Mouse (Mus musculus): ENCODE measurements around the gene Pigu. TPM values are rescaled to one million over a fixed set of nuclear protein-coding genes. Genes with fewer than 3 reads are reported as not detected.

The Pigu gene
- polyA plus RNA-seq, 1 experiment: 43.9 TPM

- Histone ChIP-seq H3K27ac (ENCODE audit: insufficient read depth, low read length) (no peak overlapping the region), H3K4me1 (ENCODE audit: control insufficient read depth, insufficient read depth, low read length) (peaks cover 6% of the 10 kb centered on the region), H3K4me3 (ENCODE audit: insufficient read depth, low read length) (no peak overlapping the region)
- no peak for TF ChIP-seq POLR2A (IDR thresholded peaks at IDR 0.05; ENCODE audit: low read depth, low read length)
- TF ChIP-seq CTCF (IDR thresholded peaks at IDR 0.05; ENCODE audit: borderline replicate concordance, insufficient read depth, low read length): no peak
Measured at GRCm38 (mm10) chr2:155369333-155369883, 12.2 kb upstream of the Pigu start.

- peaks cover 6% of the 10 kb centered on the region for H3K4me1 ChIP-seq (ENCODE audit: control insufficient read depth, insufficient read depth, low read length)
- TF ChIP-seq CTCF (IDR thresholded peaks at IDR 0.05; ENCODE audit: borderline replicate concordance, insufficient read depth, low read length) (no peak), POLR2A (IDR thresholded peaks at IDR 0.05; ENCODE audit: low read depth, low read length) (no peak)
- H3K4me3 ChIP-seq (ENCODE audit: insufficient read depth, low read length): no peak overlapping the region
- no peak overlapping the region for H3K27ac ChIP-seq (ENCODE audit: insufficient read depth, low read length)
Measured at GRCm38 (mm10) chr2:155367635-155368284, 10.5 kb upstream of the Pigu start.

- peak overlapping the region; percentile 26 for H3K4me3 ChIP-seq (ENCODE audit: insufficient read depth, low read length)
- no peaks in the 10 kb centered on the region; the same call in 1 of the 2 replicates for H3K4me1 ChIP-seq (ENCODE audit: control insufficient read depth, insufficient read depth, low read length)
- no peak overlapping the region for H3K27ac ChIP-seq (ENCODE audit: insufficient read depth, low read length)
- TF ChIP-seq POLR2A (IDR thresholded peaks at IDR 0.05; ENCODE audit: low read depth, low read length) (no peak), CTCF (IDR thresholded peaks at IDR 0.05; ENCODE audit: borderline replicate concordance, insufficient read depth, low read length) (no peak)
Measured at GRCm38 (mm10) chr2:155357686-155358399, 613 bp upstream of the Pigu start.

- Histone ChIP-seq H3K27ac (ENCODE audit: insufficient read depth, low read length) (no peak overlapping the region), H3K4me3 (ENCODE audit: insufficient read depth, low read length) (no peak overlapping the region), H3K4me1 (ENCODE audit: control insufficient read depth, insufficient read depth, low read length) (no peaks in the 10 kb centered on the region; the same call in 1 of the 2 replicates)
- no peak for TF ChIP-seq POLR2A (IDR thresholded peaks at IDR 0.05; ENCODE audit: low read depth, low read length)
- TF ChIP-seq CTCF (IDR thresholded peaks at IDR 0.05; ENCODE audit: borderline replicate concordance, insufficient read depth, low read length): no peak
Measured at GRCm38 (mm10) chr2:155354402-155354801, 2.8 kb downstream of the Pigu start.

- TF ChIP-seq POLR2A (IDR thresholded peaks at IDR 0.05; ENCODE audit: low read depth, low read length): no peak
- TF ChIP-seq CTCF (IDR thresholded peaks at IDR 0.05; ENCODE audit: borderline replicate concordance, insufficient read depth, low read length): no peak
- H3K4me3 ChIP-seq (ENCODE audit: insufficient read depth, low read length): no peak overlapping the region
- no peaks in the 10 kb centered on the region for H3K4me1 ChIP-seq (ENCODE audit: control insufficient read depth, insufficient read depth, low read length)
- no peak overlapping the region for H3K27ac ChIP-seq (ENCODE audit: insufficient read depth, low read length)
Measured at GRCm38 (mm10) chr2:155346670-155347069, 10.6 kb downstream of the Pigu start.

GRCm38 (mm10) chr2:155340166-155340565 lies 17.1 kb downstream of the Pigu start:
- Histone ChIP-seq H3K27ac (ENCODE audit: insufficient read depth, low read length) (no peak overlapping the region), H3K4me1 (ENCODE audit: control insufficient read depth, insufficient read depth, low read length) (no peaks in the 10 kb centered on the region), H3K4me3 (ENCODE audit: insufficient read depth, low read length) (no peak overlapping the region)
- no peak for TF ChIP-seq CTCF (IDR thresholded peaks at IDR 0.05; ENCODE audit: borderline replicate concordance, insufficient read depth, low read length)
- TF ChIP-seq POLR2A (IDR thresholded peaks at IDR 0.05; ENCODE audit: low read depth, low read length): no peak

- TF ChIP-seq POLR2A (IDR thresholded peaks at IDR 0.05; ENCODE audit: low read depth, low read length): no peak
- no peak for TF ChIP-seq CTCF (IDR thresholded peaks at IDR 0.05; ENCODE audit: borderline replicate concordance, insufficient read depth, low read length)
- Histone ChIP-seq H3K27ac (ENCODE audit: insufficient read depth, low read length) (no peak overlapping the region), H3K4me1 (ENCODE audit: control insufficient read depth, insufficient read depth, low read length) (no peaks in the 10 kb centered on the region), H3K4me3 (ENCODE audit: insufficient read depth, low read length) (no peak overlapping the region)
Measured at GRCm38 (mm10) chr2:155336254-155336653, 21.0 kb downstream of the Pigu start.

- TF ChIP-seq POLR2A (IDR thresholded peaks at IDR 0.05; ENCODE audit: low read depth, low read length) (no peak), CTCF (IDR thresholded peaks at IDR 0.05; ENCODE audit: borderline replicate concordance, insufficient read depth, low read length) (no peak)
- Histone ChIP-seq H3K4me1 (ENCODE audit: control insufficient read depth, insufficient read depth, low read length) (no peaks in the 10 kb centered on the region), H3K27ac (ENCODE audit: insufficient read depth, low read length) (no peak overlapping the region), H3K4me3 (ENCODE audit: insufficient read depth, low read length) (no peak overlapping the region)
Measured at GRCm38 (mm10) chr2:155335231-155335630, 22.0 kb downstream of the Pigu start.

- no peaks in the 10 kb centered on the region for H3K4me1 ChIP-seq (ENCODE audit: control insufficient read depth, insufficient read depth, low read length)
- no peak for TF ChIP-seq POLR2A (IDR thresholded peaks at IDR 0.05; ENCODE audit: low read depth, low read length)
- TF ChIP-seq CTCF (IDR thresholded peaks at IDR 0.05; ENCODE audit: borderline replicate concordance, insufficient read depth, low read length): no peak
- no peak overlapping the region for H3K4me3 ChIP-seq (ENCODE audit: insufficient read depth, low read length)
- no peak overlapping the region for H3K27ac ChIP-seq (ENCODE audit: insufficient read depth, low read length)
Measured at GRCm38 (mm10) chr2:155333421-155333820, 23.8 kb downstream of the Pigu start.

- no peak for TF ChIP-seq CTCF (IDR thresholded peaks at IDR 0.05; ENCODE audit: borderline replicate concordance, insufficient read depth, low read length)
- TF ChIP-seq POLR2A (IDR thresholded peaks at IDR 0.05; ENCODE audit: low read depth, low read length): no peak
- Histone ChIP-seq H3K4me3 (ENCODE audit: insufficient read depth, low read length) (no peak overlapping the region), H3K4me1 (ENCODE audit: control insufficient read depth, insufficient read depth, low read length) (no peaks in the 10 kb centered on the region), H3K27ac (ENCODE audit: insufficient read depth, low read length) (no peak overlapping the region)
Measured at GRCm38 (mm10) chr2:155331351-155331750, 25.9 kb downstream of the Pigu start.

Data from embryonic fibroblast, embryonic 13.5 days (primary cell).